In genomic region chr13:55179591-55179990, GRCm38 (mm10) we compare ENCODE assay signal across 25 mouse cellular contexts. TPM values are rescaled to one million over a fixed set of nuclear protein-coding genes. Genes with fewer than 3 reads are reported as not detected.
DNase-seq lines count a peak whose midpoint lies in the region; ATAC-seq lines count a peak whose summit lies in the region.
"Had no signal": no experiment of that assay in that cellular context is flagged by ENCODE, and none has a peak within 500 bp of the region (broad histone marks: within the 10 kb centered on the region; RNA-seq: fewer than 3 reads in every experiment).

No protein-coding gene starts in this region.

- H3K27ac ChIP-seq in forebrain, embryonic 11.5 days (ENCODE audit: low read depth, low read length), result no peak overlapping the region
- no peak overlapping the region for H3K27ac ChIP-seq in forebrain, embryonic 13.5 days
- H3K27ac ChIP-seq: embryonic facial prominence, embryonic 10.5 days; heart, embryonic 15.5 days; hindbrain, embryonic 14.5 days; layer of hippocampus, adult 2 months; limb, embryonic 12.5 days had no signal

- 95% methylated on average over 3 of the region's 3 CpGs for WGBS in forebrain, embryonic 11.5 days
- 78% methylated on average over 3 of the region's 3 CpGs for WGBS in forebrain, embryonic 13.5 days

- ATAC-seq in forebrain, embryonic 11.5 days (replicated peaks; ENCODE audit: low FRiP score), result no peak
- no peak for ATAC-seq in forebrain, embryonic 13.5 days
- ATAC-seq: inflammation-experienced regulatory T-cells, adult 6 months; liver, postnatal 0 days; lung, postnatal 0 days had no signal

- H3K9ac ChIP-seq in forebrain, embryonic 11.5 days (ENCODE audit: low read length), result no peak overlapping the region
- no peak overlapping the region for H3K9ac ChIP-seq in forebrain, embryonic 13.5 days
- H3K9ac ChIP-seq: heart, embryonic 15.5 days; hindbrain, embryonic 14.5 days; limb, embryonic 12.5 days; liver, postnatal 0 days had no signal

- no peaks in the 10 kb centered on the region for H3K27me3 ChIP-seq in forebrain, embryonic 11.5 days (ENCODE audit: control insufficient read depth, insufficient read depth, low read length)
- no peaks in the 10 kb centered on the region for H3K27me3 ChIP-seq in forebrain, embryonic 13.5 days
- H3K27me3 ChIP-seq: heart, embryonic 15.5 days; limb, embryonic 12.5 days had no signal

- no peak overlapping the region for H3K4me3 ChIP-seq in forebrain, embryonic 11.5 days (ENCODE audit: low read depth, low read length)
- no peak overlapping the region for H3K4me3 ChIP-seq in forebrain, embryonic 13.5 days
- H3K4me3 ChIP-seq: embryonic facial prominence, embryonic 10.5 days; heart, embryonic 15.5 days; layer of hippocampus, adult 2 months; limb, embryonic 12.5 days had no signal

- H3K4me2 ChIP-seq in forebrain, embryonic 11.5 days (ENCODE audit: low read depth, low read length, severe bottlenecking), result no peak overlapping the region
- no peak overlapping the region for H3K4me2 ChIP-seq in forebrain, embryonic 13.5 days
- H3K4me2 ChIP-seq: heart, embryonic 15.5 days; hindbrain, embryonic 14.5 days; limb, embryonic 12.5 days; liver, embryonic 11.5 days; midbrain, embryonic 11.5 days had no signal

- H3K4me1 ChIP-seq in forebrain, embryonic 11.5 days (replicated peaks; ENCODE audit: control insufficient read depth, insufficient read depth, low read length), result no peaks in the 10 kb centered on the region; the same call in 1 of the 2 replicates
- H3K4me1 ChIP-seq in forebrain, embryonic 13.5 days, result peaks cover 10% of the 10 kb centered on the region
- H3K4me1 ChIP-seq: limb, embryonic 12.5 days had no signal

- no peaks in the 10 kb centered on the region for H3K9me3 ChIP-seq in forebrain, embryonic 11.5 days (ENCODE audit: control insufficient read depth, low read length)
- no peaks in the 10 kb centered on the region for H3K9me3 ChIP-seq in forebrain, embryonic 13.5 days (replicated peaks)
- H3K9me3 ChIP-seq: embryonic facial prominence, embryonic 10.5 days; heart, embryonic 15.5 days; limb, embryonic 12.5 days had no signal

- DNase-seq in forebrain, embryonic 11.5 days (ENCODE audit: low spot score), result peak; percentile 26
- DNase-seq in kidney, adult 9 months, result peak; percentile 49
- DNase-seq in kidney, postnatal 14 days, result no peak
- peak; percentile 43 for DNase-seq in cerebellum, adult 9-11 months
- DNase-seq in embryo, embryonic 9.5 days (ENCODE audit: extremely low spot score), result no peak
- DNase-seq in lung, postnatal 4 days, result no peak
- DNase-seq: adrenal gland, postnatal 36 days; heart, postnatal 36 days; liver, postnatal 0 days; thymus, postnatal 14 days had no signal

- H3K36me3 ChIP-seq in forebrain, embryonic 11.5 days (ENCODE audit: control insufficient read depth, insufficient read depth, low read length), result no peaks in the 10 kb centered on the region
- H3K36me3 ChIP-seq in forebrain, embryonic 13.5 days (ENCODE audit: poor library complexity, severe bottlenecking), result no peaks in the 10 kb centered on the region
- H3K36me3 ChIP-seq: embryonic facial prominence, embryonic 10.5 days; heart, embryonic 15.5 days; limb, embryonic 12.5 days had no signal

RNA-seq across cellular contexts. Expression of gene Fgfr4, which starts 27.2 kb away (rescaled TPM):
- polyA plus RNA-seq in forebrain, embryonic 11.5 days (2014; fragmentation: Nextera tagmentation; extraction: Ambion mirVana), result 0.23 and 0.27 TPM in 2 replicates
- polyA plus RNA-seq in forebrain, embryonic 13.5 days (2015; fragmentation: Nextera tagmentation; extraction: Ambion mirVana), result 0.25 and 0.48 TPM in 2 replicates
- polyA plus RNA-seq: inflammation-experienced regulatory T-cells, adult 6 months had no signal

RNA-seq across cellular contexts. Expression of gene Nsd1, which starts 30.0 kb away (rescaled TPM):
- polyA plus RNA-seq in forebrain, embryonic 11.5 days (2014; fragmentation: Nextera tagmentation; extraction: Ambion mirVana), result 69.6 and 79.3 TPM in 2 replicates
- 70.7 and 77.2 TPM in 2 replicates for polyA plus RNA-seq in forebrain, embryonic 13.5 days (2015; fragmentation: Nextera tagmentation; extraction: Ambion mirVana)

RNA-seq across cellular contexts. Expression of gene Gm17617, which starts 46.2 kb away (rescaled TPM):
- polyA plus RNA-seq in forebrain, embryonic 11.5 days (2014; fragmentation: Nextera tagmentation; extraction: Ambion mirVana), result not detected in 2 replicates
- polyA plus RNA-seq in forebrain, embryonic 13.5 days (2015; fragmentation: Nextera tagmentation; extraction: Ambion mirVana), result not detected in 2 replicates
- polyA plus RNA-seq: C2C12; embryonic facial prominence, embryonic 10.5 days; heart, embryonic 15.5 days; hindbrain, embryonic 14.5 days; inflammation-experienced regulatory T-cells, adult 6 months; limb, embryonic 12.5 days; liver, embryonic 11.5 days; liver, postnatal 0 days; lung, postnatal 0 days; midbrain, embryonic 11.5 days; midbrain, postnatal 0 days; neural tube, embryonic 14.5 days; spleen, adult 2 months; stomach, embryonic 14.5 days had no signal

Comparison
In these comparisons a context has a peak if more than half of its experiments do, and no peak if none do; other contexts are left out.
1. DNase-seq: peak in forebrain, embryonic 11.5 days (single experiment), kidney, adult 9 months (single experiment) and cerebellum, adult 9-11 months (single experiment); none in kidney, postnatal 14 days (single experiment), embryo, embryonic 9.5 days (single experiment) and lung, postnatal 4 days (0 of 2).